ENCODE assay signal across 17 mouse cellular contexts in the genomic region with DNA sequence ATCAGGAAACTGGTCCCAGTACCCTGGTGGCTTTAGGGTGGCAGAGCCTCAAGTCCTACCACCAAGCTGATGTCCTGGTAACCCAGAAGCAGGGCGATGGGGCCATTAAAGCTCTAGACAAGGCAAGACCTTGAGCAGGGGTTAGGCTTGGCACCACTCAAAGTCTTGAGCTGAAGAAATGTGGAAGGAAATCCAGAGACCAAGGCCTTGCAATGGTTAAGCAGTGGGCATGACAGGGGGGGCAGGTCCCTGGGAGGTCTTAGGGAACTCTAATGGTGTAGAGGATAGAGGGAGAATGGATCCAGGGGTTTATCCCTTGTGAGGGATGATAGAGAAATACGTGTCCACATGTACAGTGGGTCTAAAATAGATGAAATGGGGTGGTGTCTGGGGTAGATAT. TPM values are rescaled to one million over a fixed set of nuclear protein-coding genes. Genes with fewer than 3 reads are reported as not detected.
A peak's percentile ranks its signal among the peaks of the same experiment; 100 is the strongest.
DNase-seq lines count a peak whose midpoint lies in the region; ATAC-seq lines count a peak whose summit lies in the region.
"Had no signal": no experiment of that assay in that cellular context is flagged by ENCODE, and none has a peak within 500 bp of the region (broad histone marks: within the 10 kb centered on the region; RNA-seq: fewer than 3 reads in every experiment).

No protein-coding gene starts in this region.

- H3K4me1 ChIP-seq in lung, embryonic 16.5 days (replicated peaks; ENCODE audit: control insufficient read depth, insufficient read depth, low read length): peaks cover 31% of the 10 kb centered on the region
- peaks cover 55% of the 10 kb centered on the region for H3K4me1 ChIP-seq in heart, embryonic 16.5 days (ENCODE audit: control insufficient read depth, insufficient read depth, low read length)
- peaks cover 53% of the 10 kb centered on the region for H3K4me1 ChIP-seq in stomach, embryonic 14.5 days (ENCODE audit: control insufficient read depth, insufficient read depth, low read length)

- H3K27ac ChIP-seq in lung, embryonic 16.5 days (ENCODE audit: low read length): peak overlapping the region; percentile 39; the same call in 1 of the 2 replicates
- H3K27ac ChIP-seq in heart, embryonic 16.5 days (ENCODE audit: low read length): peak overlapping the region; percentile 67
- H3K27ac ChIP-seq in stomach, embryonic 14.5 days (ENCODE audit: low read length): peak overlapping the region; percentile 97

- WGBS in lung, embryonic 16.5 days: 83% methylated on average over 2 of the region's 2 CpGs
- WGBS in heart, embryonic 16.5 days: 94% methylated on average over 2 of the region's 2 CpGs
- 82% methylated on average over 2 of the region's 2 CpGs for WGBS in stomach, embryonic 14.5 days

- H3K36me3 ChIP-seq in lung, embryonic 16.5 days (ENCODE audit: control insufficient read depth, insufficient read depth, low read length): no peaks in the 10 kb centered on the region
- H3K36me3 ChIP-seq in heart, embryonic 16.5 days (ENCODE audit: control insufficient read depth, insufficient read depth): no peaks in the 10 kb centered on the region
- peaks cover 5% of the 10 kb centered on the region; the same call in 1 of the 2 replicates for H3K36me3 ChIP-seq in stomach, embryonic 14.5 days (ENCODE audit: control insufficient read depth, insufficient read depth, low read length)

- peak overlapping the region; percentile 48 for H3K4me2 ChIP-seq in lung, embryonic 16.5 days (ENCODE audit: low read depth, low read length)
- H3K4me2 ChIP-seq in heart, embryonic 16.5 days (ENCODE audit: low read depth, low read length): peak overlapping the region; percentile 28
- peak overlapping the region; percentile 70 for H3K4me2 ChIP-seq in stomach, embryonic 14.5 days (replicated peaks; ENCODE audit: low read depth, low read length)

- H3K27me3 ChIP-seq in lung, embryonic 16.5 days (ENCODE audit: control insufficient read depth, insufficient read depth, low read depth, low read length): no peaks in the 10 kb centered on the region
- no peaks in the 10 kb centered on the region for H3K27me3 ChIP-seq in heart, embryonic 16.5 days (ENCODE audit: control insufficient read depth, insufficient read depth, low read length)
- H3K27me3 ChIP-seq in stomach, embryonic 14.5 days (ENCODE audit: control insufficient read depth, insufficient read depth, low read length): no peaks in the 10 kb centered on the region

- 0 out of 2 replicates have a peak overlapping the region, but pooled peaks have one; percentile 67 for H3K9ac ChIP-seq in lung, embryonic 16.5 days (ENCODE audit: low read length)
- H3K9ac ChIP-seq in heart, embryonic 16.5 days (ENCODE audit: low read length): peak overlapping the region; percentile 65; the same call in 1 of the 2 replicates
- peak overlapping the region; percentile 74 for H3K9ac ChIP-seq in stomach, embryonic 14.5 days (replicated peaks; ENCODE audit: low read depth, low read length)

- peak; percentile 90 for DNase-seq in heart, adult 11 months
- DNase-seq in heart, adult 18-20 months: no peak
- DNase-seq in lung, postnatal 36 days: no peak
- no peak for DNase-seq in natural killer cell, adult 2 months (ENCODE audit: low spot score in 2 of 2)
- no peak for DNase-seq in adrenal gland, postnatal 25 days
- DNase-seq: kidney, adult 18-20 months; layer of hippocampus, postnatal 36 days; liver; lung, postnatal 14 days; right cerebral cortex, postnatal 25 days had no signal

- H3K4me3 ChIP-seq in lung, embryonic 16.5 days (ENCODE audit: low read length): peak overlapping the region; percentile 31; the same call in 1 of the 2 replicates
- H3K4me3 ChIP-seq in heart, embryonic 16.5 days (ENCODE audit: low read length): peak overlapping the region; percentile 24; the same call in 1 of the 2 replicates
- peak overlapping the region; percentile 38 for H3K4me3 ChIP-seq in stomach, embryonic 14.5 days (ENCODE audit: low read depth, low read length)

- H3K9me3 ChIP-seq in lung, embryonic 16.5 days (ENCODE audit: control insufficient read depth, low read length): no peaks in the 10 kb centered on the region
- H3K9me3 ChIP-seq in heart, embryonic 16.5 days (replicated peaks; ENCODE audit: control insufficient read depth, low read length): no peaks in the 10 kb centered on the region
- no peaks in the 10 kb centered on the region for H3K9me3 ChIP-seq in stomach, embryonic 14.5 days (ENCODE audit: control insufficient read depth, low read depth, low read length)

- ATAC-seq in lung, embryonic 16.5 days (ENCODE audit: low read depth): no peak
- ATAC-seq in heart, embryonic 16.5 days (replicated peaks; ENCODE audit: extremely low read depth, insufficient read depth, low FRiP score): no peak
- no peak for ATAC-seq in stomach, embryonic 14.5 days (ENCODE audit: insufficient number of reproducible peaks, insufficient read depth, low FRiP score, low read depth)

RNA-seq across cellular contexts. Expression of gene Lsp1, which starts 12.9 kb away (rescaled TPM):
- total RNA-seq in heart, adult 18-20 months (2021): 10 to 100 TPM; 24.7 to 33.1 TPM
- polyA plus RNA-seq in lung, embryonic 16.5 days (2015; fragmentation: Nextera tagmentation; extraction: Ambion mirVana): 110 and 118 TPM in 2 replicates
- 73.5 and 83.5 TPM in 2 replicates for polyA plus RNA-seq in heart, embryonic 16.5 days (2015; fragmentation: Nextera tagmentation; extraction: Ambion mirVana)
- polyA plus RNA-seq in stomach, embryonic 14.5 days (2014; fragmentation: Nextera tagmentation; extraction: Ambion mirVana): 194 and 211 TPM in 2 replicates
- total RNA-seq in adrenal gland, postnatal 25 days (2021): 12.6 and 14.4 TPM in 2 replicates
- total RNA-seq: MEL had no signal

RNA-seq across cellular contexts. Expression of gene Tnnt3, which starts 25.2 kb away (rescaled TPM):
- under 1 TPM in 1 of 2 experiments, not detected in 1; 0.67 TPM for total RNA-seq in heart, adult 18-20 months (2021)
- polyA plus RNA-seq in lung, embryonic 16.5 days (2015; fragmentation: Nextera tagmentation; extraction: Ambion mirVana): 17.9 and 50.7 TPM in 2 replicates
- 5.3 and 17.1 TPM in 2 replicates for polyA plus RNA-seq in heart, embryonic 16.5 days (2015; fragmentation: Nextera tagmentation; extraction: Ambion mirVana)
- 2.2 and 2.6 TPM in 2 replicates for polyA plus RNA-seq in stomach, embryonic 14.5 days (2014; fragmentation: Nextera tagmentation; extraction: Ambion mirVana)
- total RNA-seq in adrenal gland, postnatal 25 days (2021): not detected in 2 replicates
- total RNA-seq: layer of hippocampus, postnatal 36 days; MEL had no signal
- polyA plus RNA-seq: testis, adult 2 months had no signal

RNA-seq across cellular contexts. Expression of gene Tnni2, which starts 31.9 kb away (rescaled TPM):
- total RNA-seq in heart, adult 18-20 months (2021): 1 to 10 TPM; 1.8 to 2.6 TPM
- polyA plus RNA-seq in lung, embryonic 16.5 days (2015; fragmentation: Nextera tagmentation; extraction: Ambion mirVana): 17.6 and 61.1 TPM in 2 replicates
- 14.1 and 27.0 TPM in 2 replicates for polyA plus RNA-seq in heart, embryonic 16.5 days (2015; fragmentation: Nextera tagmentation; extraction: Ambion mirVana)
- 4.6 and 5.8 TPM in 2 replicates for polyA plus RNA-seq in stomach, embryonic 14.5 days (2014; fragmentation: Nextera tagmentation; extraction: Ambion mirVana)
- total RNA-seq in adrenal gland, postnatal 25 days (2021): not detected in 2 replicates
- total RNA-seq: layer of hippocampus, postnatal 36 days; MEL; midbrain, postnatal 0 days had no signal
- polyA plus RNA-seq: testis, adult 2 months had no signal

RNA-seq across cellular contexts. Expression of gene Syt8, which starts 38.8 kb away (rescaled TPM):
- not detected for total RNA-seq in heart, adult 18-20 months (2021)
- polyA plus RNA-seq in lung, embryonic 16.5 days (2015; fragmentation: Nextera tagmentation; extraction: Ambion mirVana): 0.48 and 1.2 TPM in 2 replicates
- 0.17 and 0.32 TPM in 2 replicates for polyA plus RNA-seq in heart, embryonic 16.5 days (2015; fragmentation: Nextera tagmentation; extraction: Ambion mirVana)
- 4.8 and 6.6 TPM in 2 replicates for polyA plus RNA-seq in stomach, embryonic 14.5 days (2014; fragmentation: Nextera tagmentation; extraction: Ambion mirVana)
- not detected in 2 replicates for total RNA-seq in adrenal gland, postnatal 25 days (2021)
- total RNA-seq: heart, postnatal 14 days; layer of hippocampus, postnatal 36 days; MEL; midbrain, postnatal 0 days had no signal
- polyA plus RNA-seq: midbrain, postnatal 0 days had no signal

RNA-seq across cellular contexts. Expression of gene Mrpl23, which starts 59.0 kb away (rescaled TPM):
- total RNA-seq in heart, adult 18-20 months (2021): 10 to 100 TPM; 12.2 to 29.0 TPM
- polyA plus RNA-seq in lung, embryonic 16.5 days (2015; fragmentation: Nextera tagmentation; extraction: Ambion mirVana): 17.2 and 22.4 TPM in 2 replicates
- 14.2 and 20.0 TPM in 2 replicates for polyA plus RNA-seq in heart, embryonic 16.5 days (2015; fragmentation: Nextera tagmentation; extraction: Ambion mirVana)
- polyA plus RNA-seq in stomach, embryonic 14.5 days (2014; fragmentation: Nextera tagmentation; extraction: Ambion mirVana): 32.6 and 35.6 TPM in 2 replicates
- total RNA-seq in adrenal gland, postnatal 25 days (2021): 4.5 and 13.8 TPM in 2 replicates

Comparison
In these comparisons a context has a peak if more than half of its experiments do, and no peak if none do; other contexts are left out.
1. H3K27ac ChIP-seq: peak in every context shown above with its lines; median percentile 97 in stomach, embryonic 14.5 days; 67 in heart, embryonic 16.5 days; 39 in lung, embryonic 16.5 days.